Mouse (Mus musculus) adrenal gland, postnatal 14 days (tissue): ENCODE data around the gene Ubl3. TPM values are rescaled to one million over a fixed set of nuclear protein-coding genes. Genes with fewer than 3 reads are reported as not detected.

Source experiments
- DNase-seq: peaks from one replicate; pipeline ENCODE4 v3.0.0; 2021; ENCODE audit warnings: mixed read lengths
- total RNA-seq: library from RNA; stranded (reverse); gene quantifications from 2 replicates; pipeline ENCODE4 v1.2.3, GENCODE M21; 2021

Gene Ubl3
- total RNA-seq, 1 experiment from 2014 or later: 123 TPM

GRCm38 (mm10) chr5:148481745-148482144 lies 70.8 kb downstream of the Ubl3 start:
- no peak for DNase-seq

- DNase-seq: no peak
These were observed 78.2 kb downstream of the Ubl3 start for GRCm38 (mm10) chr5:148474346-148474745.

GRCm38 (mm10) chr5:148468626-148469441 lies 83.8 kb downstream of the Ubl3 start:
- no peak for DNase-seq

GRCm38 (mm10) chr5:148466933-148467607 lies 85.5 kb downstream of the Ubl3 start:
- no peak for DNase-seq

GRCm38 (mm10) chr5:148466116-148466515 lies 86.5 kb downstream of the Ubl3 start:
- DNase-seq: no peak

- no peak for DNase-seq
These were observed 87.5 kb downstream of the Ubl3 start for GRCm38 (mm10) chr5:148465091-148465490.

GRCm38 (mm10) chr5:148464489-148464888 lies 88.1 kb downstream of the Ubl3 start:
- DNase-seq: no peak

GRCm38 (mm10) chr5:148463783-148464294 lies 88.8 kb downstream of the Ubl3 start:
- DNase-seq: no peak

Other genes starting within 250 kb of the Ubl3 start
- gene Slc7a1, start 152.9 kb downstream of the Ubl3 start, total RNA-seq: 70.5 and 83.6 TPM in 2 replicates